Mouse (Mus musculus) bone marrow macrophage, adult 2 months (primary cell): ENCODE results near the gene Slc16a6.

Experiments used
- CTCF ChIP-seq: IDR thresholded peaks from 2 replicates; pipeline ENCODE4 v1.5.1; 2012; ENCODE audit warnings: low read depth, mild to moderate bottlenecking, low read length, moderate library complexity
- POLR2A ChIP-seq: IDR thresholded peaks from 2 replicates; pipeline ENCODE4 v1.6.1; 2012; ENCODE audit warnings: mild to moderate bottlenecking, low read depth, low read length, borderline replicate concordance

- no peak for TF ChIP-seq POLR2A
- TF ChIP-seq CTCF: no peak
Observed at GRCm38 (mm10) chr11:109520958-109521357, 47.6 kb upstream of the Slc16a6 start.
